Mouse (Mus musculus): ENCODE data around the gene Mrm3. TPM values are rescaled to one million over a fixed set of nuclear protein-coding genes. Genes with fewer than 3 reads are reported as not detected.

The Mrm3 gene
- polyA plus RNA-seq, 1 experiment from 2014 or later, result 24.6 TPM

- Histone ChIP-seq H3K36me3 (ENCODE audit: control insufficient read depth, insufficient read depth) (no peaks in the 10 kb centered on the region), H3K4me3 (replicated peaks; ENCODE audit: low read length) (no peak overlapping the region), H3K27me3 (replicated peaks; ENCODE audit: control insufficient read depth, insufficient read depth, low read length) (no peaks in the 10 kb centered on the region), H3K4me1 (replicated peaks; ENCODE audit: control insufficient read depth, insufficient read depth, low read length) (peaks cover 24% of the 10 kb centered on the region), H3K9me3 (ENCODE audit: control insufficient read depth, low read length) (no peaks in the 10 kb centered on the region), H3K4me2 (ENCODE audit: low read length) (no peak overlapping the region), H3K27ac (ENCODE audit: low read length) (no peak overlapping the region), H3K9ac (replicated peaks; ENCODE audit: low read depth, low read length) (no peak overlapping the region)
- WGBS, result 35% methylated on average over 10 of the region's 10 CpGs
- ATAC-seq, result no peak
These were observed 16.9 kb downstream of the Mrm3 start for GRCm38 (mm10) chr11:76260208-76261050.

- no peaks in the 10 kb centered on the region for H3K27me3 ChIP-seq (replicated peaks; ENCODE audit: control insufficient read depth, insufficient read depth, low read length)
- H3K4me2 ChIP-seq (ENCODE audit: low read length), result no peak overlapping the region
- H3K4me1 ChIP-seq (replicated peaks; ENCODE audit: control insufficient read depth, insufficient read depth, low read length), result peaks cover 21% of the 10 kb centered on the region
- no peak for ATAC-seq
- no peak overlapping the region for H3K27ac ChIP-seq (ENCODE audit: low read length)
- H3K4me3 ChIP-seq (replicated peaks; ENCODE audit: low read length), result no peak overlapping the region
- no peaks in the 10 kb centered on the region for H3K9me3 ChIP-seq (ENCODE audit: control insufficient read depth, low read length)
- no peaks in the 10 kb centered on the region for H3K36me3 ChIP-seq (ENCODE audit: control insufficient read depth, insufficient read depth)
- no peak overlapping the region for H3K9ac ChIP-seq (replicated peaks; ENCODE audit: low read depth, low read length)
- WGBS, result 70% methylated on average over 12 of the region's 12 CpGs
These were observed 17.7 kb downstream of the Mrm3 start for GRCm38 (mm10) chr11:76261224-76261623.

- peak overlapping the region; percentile 35; the same call in 1 of the 2 replicates for H3K9ac ChIP-seq (replicated peaks; ENCODE audit: low read depth, low read length)
- H3K36me3 ChIP-seq (ENCODE audit: control insufficient read depth, insufficient read depth), result no peaks in the 10 kb centered on the region
- H3K4me1 ChIP-seq (replicated peaks; ENCODE audit: control insufficient read depth, insufficient read depth, low read length), result peaks cover 25% of the 10 kb centered on the region
- H3K4me2 ChIP-seq (ENCODE audit: low read length), result no peak overlapping the region
- no peak overlapping the region for H3K27ac ChIP-seq (ENCODE audit: low read length)
- no peaks in the 10 kb centered on the region for H3K27me3 ChIP-seq (replicated peaks; ENCODE audit: control insufficient read depth, insufficient read depth, low read length)
- 0 out of 2 replicates have a peak, but pooled peaks have one; percentile 20 for ATAC-seq
- WGBS, result 10% methylated on average over 19 of the region's 19 CpGs
- H3K9me3 ChIP-seq (ENCODE audit: control insufficient read depth, low read length), result no peaks in the 10 kb centered on the region
- H3K4me3 ChIP-seq (replicated peaks; ENCODE audit: low read length), result no peak overlapping the region
These were observed 19.3 kb downstream of the Mrm3 start for GRCm38 (mm10) chr11:76262611-76263351.

- H3K4me2 ChIP-seq (ENCODE audit: low read length), result no peak overlapping the region
- H3K27ac ChIP-seq (ENCODE audit: low read length), result peak overlapping the region; percentile 4; the same call in 1 of the 2 replicates
- no peaks in the 10 kb centered on the region for H3K36me3 ChIP-seq (ENCODE audit: control insufficient read depth, insufficient read depth)
- H3K27me3 ChIP-seq (replicated peaks; ENCODE audit: control insufficient read depth, insufficient read depth, low read length), result no peaks in the 10 kb centered on the region
- ATAC-seq, result peak; percentile 54; the same call in 1 of the 2 replicates
- peaks cover 20% of the 10 kb centered on the region for H3K4me1 ChIP-seq (replicated peaks; ENCODE audit: control insufficient read depth, insufficient read depth, low read length)
- H3K9ac ChIP-seq (replicated peaks; ENCODE audit: low read depth, low read length), result no peak overlapping the region
- no peak overlapping the region for H3K4me3 ChIP-seq (replicated peaks; ENCODE audit: low read length)
- H3K9me3 ChIP-seq (ENCODE audit: control insufficient read depth, low read length), result no peaks in the 10 kb centered on the region
- WGBS, result 24% methylated on average over 7 of the region's 7 CpGs
These were observed 24.0 kb downstream of the Mrm3 start for GRCm38 (mm10) chr11:76267550-76267949.

GRCm38 (mm10) chr11:76268001-76268459 lies 24.5 kb downstream of the Mrm3 start:
- 8% methylated on average over 5 of the region's 5 CpGs for WGBS
- Histone ChIP-seq H3K4me3 (replicated peaks; ENCODE audit: low read length) (no peak overlapping the region), H3K4me2 (ENCODE audit: low read length) (no peak overlapping the region), H3K9ac (replicated peaks; ENCODE audit: low read depth, low read length) (no peak overlapping the region), H3K27me3 (replicated peaks; ENCODE audit: control insufficient read depth, insufficient read depth, low read length) (no peaks in the 10 kb centered on the region), H3K9me3 (ENCODE audit: control insufficient read depth, low read length) (no peaks in the 10 kb centered on the region), H3K27ac (ENCODE audit: low read length) (peak overlapping the region; percentile 29; the same call in 1 of the 2 replicates), H3K36me3 (ENCODE audit: control insufficient read depth, insufficient read depth) (no peaks in the 10 kb centered on the region), H3K4me1 (replicated peaks; ENCODE audit: control insufficient read depth, insufficient read depth, low read length) (peaks cover 15% of the 10 kb centered on the region)
- peak; percentile 80; the same call in 1 of the 2 replicates for ATAC-seq

GRCm38 (mm10) chr11:76268521-76269065 lies 25.1 kb downstream of the Mrm3 start:
- peaks cover 11% of the 10 kb centered on the region for H3K4me1 ChIP-seq (replicated peaks; ENCODE audit: control insufficient read depth, insufficient read depth, low read length)
- no peak for ATAC-seq
- H3K4me3 ChIP-seq (replicated peaks; ENCODE audit: low read length), result no peak overlapping the region
- no peaks in the 10 kb centered on the region for H3K9me3 ChIP-seq (ENCODE audit: control insufficient read depth, low read length)
- no peaks in the 10 kb centered on the region for H3K27me3 ChIP-seq (replicated peaks; ENCODE audit: control insufficient read depth, insufficient read depth, low read length)
- no peaks in the 10 kb centered on the region for H3K36me3 ChIP-seq (ENCODE audit: control insufficient read depth, insufficient read depth)
- 36% methylated on average over 6 of the region's 6 CpGs for WGBS
- H3K9ac ChIP-seq (replicated peaks; ENCODE audit: low read depth, low read length), result no peak overlapping the region
- peak overlapping the region; percentile 29; the same call in 1 of the 2 replicates for H3K27ac ChIP-seq (ENCODE audit: low read length)
- H3K4me2 ChIP-seq (ENCODE audit: low read length), result no peak overlapping the region

- Histone ChIP-seq H3K4me2 (ENCODE audit: low read length) (no peak overlapping the region), H3K36me3 (ENCODE audit: control insufficient read depth, insufficient read depth) (no peaks in the 10 kb centered on the region), H3K4me3 (replicated peaks; ENCODE audit: low read length) (no peak overlapping the region), H3K27me3 (replicated peaks; ENCODE audit: control insufficient read depth, insufficient read depth, low read length) (no peaks in the 10 kb centered on the region), H3K9ac (replicated peaks; ENCODE audit: low read depth, low read length) (no peak overlapping the region), H3K9me3 (ENCODE audit: control insufficient read depth, low read length) (no peaks in the 10 kb centered on the region), H3K4me1 (replicated peaks; ENCODE audit: control insufficient read depth, insufficient read depth, low read length) (peaks cover 11% of the 10 kb centered on the region; the same call in 1 of the 2 replicates), H3K27ac (ENCODE audit: low read length) (no peak overlapping the region)
- WGBS, result 69% methylated on average over 4 of the region's 4 CpGs
- ATAC-seq, result no peak
These were observed 28.9 kb downstream of the Mrm3 start for GRCm38 (mm10) chr11:76272440-76272839.

GRCm38 (mm10) chr11:76278960-76279852 lies 35.7 kb downstream of the Mrm3 start:
- ATAC-seq, result peak; percentile 55
- H3K9me3 ChIP-seq (ENCODE audit: control insufficient read depth, low read length), result no peaks in the 10 kb centered on the region
- no peaks in the 10 kb centered on the region for H3K36me3 ChIP-seq (ENCODE audit: control insufficient read depth, insufficient read depth)
- H3K4me3 ChIP-seq (replicated peaks; ENCODE audit: low read length), result no peak overlapping the region
- peak overlapping the region; percentile 26; the same call in 1 of the 2 replicates for H3K27ac ChIP-seq (ENCODE audit: low read length)
- H3K9ac ChIP-seq (replicated peaks; ENCODE audit: low read depth, low read length), result no peak overlapping the region
- no peaks in the 10 kb centered on the region for H3K27me3 ChIP-seq (replicated peaks; ENCODE audit: control insufficient read depth, insufficient read depth, low read length)
- peaks cover 11% of the 10 kb centered on the region for H3K4me1 ChIP-seq (replicated peaks; ENCODE audit: control insufficient read depth, insufficient read depth, low read length)
- H3K4me2 ChIP-seq (ENCODE audit: low read length), result no peak overlapping the region
- WGBS, result 31% methylated on average over 14 of the region's 14 CpGs

All from forebrain, embryonic 16.5 days (tissue).